In the genomic region with DNA sequence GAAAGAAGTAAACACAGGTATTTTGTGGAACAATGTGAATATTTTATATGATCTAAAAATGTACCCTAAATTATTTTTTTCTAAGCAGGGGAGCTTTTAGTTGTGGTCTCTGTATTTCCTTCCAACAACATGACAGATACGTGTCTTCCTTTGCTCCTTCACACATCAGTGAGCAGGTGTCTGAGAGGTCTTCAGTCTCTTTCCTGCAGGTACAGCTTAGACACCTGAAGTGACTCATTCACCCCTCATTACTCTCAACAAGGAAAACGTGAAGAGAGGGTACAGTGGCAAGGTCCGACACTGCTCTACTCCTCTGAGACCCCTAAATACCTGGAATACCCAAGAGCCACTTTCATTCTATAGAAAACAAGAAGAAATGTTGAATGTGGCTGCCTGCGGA, we compare ENCODE assay signal across 16 mouse cellular contexts.
DNase-seq lines count a peak whose midpoint lies in the region; ATAC-seq lines count a peak whose summit lies in the region.
"Had no signal": no experiment of that assay in that cellular context is flagged by ENCODE, and none has a peak within 500 bp of the region (broad histone marks: within the 10 kb centered on the region; RNA-seq: fewer than 3 reads in every experiment).

No protein-coding gene starts in this region.

- peak; percentile 36 for ATAC-seq in inflammation-experienced regulatory T-cells, adult 6 months
- ATAC-seq: forebrain, embryonic 16.5 days; hindbrain, postnatal 0 days; intestine, embryonic 15.5 days had no signal

- peak; percentile 62 for DNase-seq in thymus, postnatal 0 days (ENCODE audit: low spot score)
- DNase-seq in thymus, postnatal 10 days (ENCODE audit: low spot score in 2 of 2), result no peak
- DNase-seq in thymus, postnatal 14 days, result peak; percentile 38
- no peak for DNase-seq in gastrocnemius, adult 8-10 months (ENCODE audit: low spot score in 2 of 2)
- no peak for DNase-seq in layer of hippocampus, adult 11-12 months (ENCODE audit: low spot score)
- DNase-seq: adrenal gland, postnatal 10 days; cerebellum, adult 11 months; cerebellum, adult 8-10 months; cerebellum, postnatal 25 days; gastrocnemius, postnatal 25 days; heart, postnatal 10 days; heart, postnatal 4 days had no signal

Comparison
In these comparisons a context has a peak if more than half of its experiments do, and no peak if none do; other contexts are left out.
1. DNase-seq: peak in thymus, postnatal 0 days (single experiment) and thymus, postnatal 14 days (single experiment); none in thymus, postnatal 10 days (0 of 2), gastrocnemius, adult 8-10 months (0 of 2) and layer of hippocampus, adult 11-12 months (single experiment).